Mouse (Mus musculus) MN1 (cell line): ENCODE data around the gene Tmem52b.
"Not testable (repeated sequence)": the region's sequence is repeated elsewhere in the genome, so short reads cannot be mapped to it uniquely, and the experiment has no call there.

Experiments
- DNase-seq: peaks from one replicate; pipeline ENCODE4 v3.0.0-alpha.2; 2016; ENCODE audit warnings: low spot score

Tmem52b gene

DNA sequence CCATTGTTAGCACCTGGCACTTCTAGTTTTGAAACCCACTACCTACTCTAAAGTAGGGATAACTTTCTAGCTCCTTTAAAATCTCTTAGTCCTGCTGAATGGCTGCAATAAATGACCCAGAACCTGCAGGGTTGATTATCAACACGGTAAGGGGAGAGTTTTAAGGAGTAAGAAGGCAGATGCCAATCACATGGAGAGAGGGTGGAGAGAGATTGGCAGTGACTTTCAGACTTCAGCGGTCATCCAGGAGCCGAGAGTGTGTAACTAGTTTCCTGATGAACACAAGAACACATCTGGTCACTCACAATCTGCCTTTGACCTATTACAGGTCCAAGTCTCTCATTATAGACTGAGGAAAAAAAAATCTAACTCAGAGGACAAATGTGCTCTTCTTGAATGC, at the start of gene Tmem52b:
Tmem52b (plus strand) TSS at position 189 of the 400 bp plus-strand sequence.
- no peak for DNase-seq

DNA sequence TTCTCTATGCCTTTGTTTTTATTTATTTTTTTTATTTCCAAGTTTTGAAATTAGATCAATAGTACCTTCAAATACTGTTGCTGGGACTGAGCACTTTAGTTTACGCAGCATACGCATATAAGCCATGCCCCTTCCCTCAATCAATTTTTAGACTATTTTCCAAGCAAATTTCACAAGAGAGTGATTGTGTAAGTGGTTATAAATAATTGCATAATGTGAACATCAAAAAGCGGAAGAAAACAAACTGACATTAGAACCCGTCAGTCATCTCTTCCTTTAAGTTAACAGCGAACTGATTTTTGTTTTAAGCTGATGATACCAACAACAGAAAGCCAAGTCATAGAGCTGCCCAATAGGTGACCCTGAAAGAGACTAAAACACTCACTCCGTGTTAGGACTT, 41.0 kb upstream of the Tmem52b start:
- DNase-seq = no peak

DNA sequence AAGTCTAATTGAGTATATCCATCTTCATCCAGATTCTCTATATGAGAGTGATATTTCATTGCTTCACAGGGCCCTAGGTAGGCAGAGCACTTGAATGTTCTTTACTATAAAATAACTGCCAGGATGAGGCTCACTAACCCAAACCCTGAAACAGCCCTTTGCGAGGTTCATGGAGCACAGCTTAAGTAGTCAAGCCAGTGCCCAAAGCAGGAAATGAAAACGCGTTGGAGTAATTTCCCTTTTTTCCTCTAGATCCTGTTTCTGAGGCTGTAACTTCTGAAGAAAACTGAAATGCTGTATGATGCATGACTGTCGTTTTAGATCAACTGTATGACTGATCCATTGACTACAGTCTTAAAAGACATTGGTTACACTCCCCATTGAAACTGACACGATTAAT, 39.7 kb upstream of the Tmem52b start:
- no peak for DNase-seq

DNA sequence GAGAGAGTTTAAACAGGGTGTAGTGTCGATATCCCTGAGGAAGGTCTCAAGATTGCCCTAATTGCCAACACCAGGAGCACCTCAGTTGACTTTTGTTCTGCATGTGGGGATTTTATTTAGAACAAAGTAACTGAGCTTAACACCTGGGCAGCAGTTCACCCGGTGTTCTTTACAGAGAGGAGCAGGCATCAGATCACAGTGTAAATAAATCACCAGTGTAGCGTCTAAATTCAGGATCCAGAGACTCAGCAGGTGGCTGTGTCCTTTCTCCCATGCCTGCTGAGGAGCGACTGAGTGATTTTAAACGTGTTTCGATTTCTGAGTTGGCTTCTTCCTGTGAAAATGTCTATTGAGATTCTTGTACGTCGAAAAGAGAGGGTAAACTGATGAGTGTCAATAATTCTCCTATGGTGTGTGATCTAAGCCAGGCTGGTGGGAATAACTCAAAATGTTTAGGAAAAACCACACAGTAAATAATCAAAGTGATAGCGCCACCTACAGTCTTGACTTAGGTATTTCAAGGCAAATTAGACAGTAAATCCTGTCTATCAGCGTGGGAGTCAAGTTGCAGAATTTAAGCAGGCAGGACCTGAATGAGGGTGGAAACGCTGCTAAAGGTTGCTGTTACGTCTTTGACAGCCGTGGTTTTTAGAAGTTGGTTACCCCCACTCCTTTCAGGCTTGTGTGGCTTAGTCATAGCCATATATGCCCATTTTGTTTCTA, 35.8 kb upstream of the Tmem52b start:
- DNase-seq = no peak

DNA sequence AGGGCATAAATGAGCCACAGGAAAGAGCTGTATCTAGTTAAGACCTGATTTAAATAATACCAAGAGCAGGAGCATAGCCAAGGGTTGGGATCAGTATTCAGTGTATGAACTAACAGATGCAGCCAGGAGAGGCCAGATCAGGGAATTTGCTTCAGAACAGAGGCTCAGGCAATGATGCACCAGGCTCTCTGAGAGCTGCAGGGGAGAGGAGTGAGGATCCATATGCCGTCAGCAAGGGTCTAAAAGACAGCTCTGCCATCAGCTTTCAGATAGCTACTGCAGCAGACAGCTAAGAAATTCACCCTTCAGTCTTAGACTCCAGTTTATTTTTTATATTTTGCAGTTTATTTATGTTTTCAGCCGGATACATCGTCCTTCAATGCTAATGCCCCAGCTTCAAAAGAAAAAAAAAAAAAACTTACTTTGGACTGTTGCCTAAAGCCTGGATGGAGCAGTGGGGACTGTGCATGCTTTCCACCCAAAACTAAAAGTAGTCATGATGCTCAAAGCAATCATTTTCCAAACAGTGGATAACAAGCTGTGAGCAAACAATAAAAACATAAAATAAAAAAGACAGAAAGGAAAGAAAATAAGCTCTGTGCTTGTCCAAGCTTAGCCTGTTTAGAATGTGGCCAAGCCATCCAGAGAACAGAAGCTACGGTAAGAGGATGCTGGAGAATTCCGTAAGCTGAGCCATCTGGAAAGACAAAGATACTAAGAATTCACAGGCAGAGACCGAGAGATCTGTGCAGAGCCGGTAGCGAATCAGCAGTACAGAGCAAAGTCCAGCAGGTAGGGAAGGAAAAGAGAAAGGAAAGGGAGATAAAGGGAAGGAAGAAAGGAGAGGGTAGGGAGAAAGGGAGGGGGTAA, 32.0 kb upstream of the Tmem52b start:
- DNase-seq = no peak

DNA sequence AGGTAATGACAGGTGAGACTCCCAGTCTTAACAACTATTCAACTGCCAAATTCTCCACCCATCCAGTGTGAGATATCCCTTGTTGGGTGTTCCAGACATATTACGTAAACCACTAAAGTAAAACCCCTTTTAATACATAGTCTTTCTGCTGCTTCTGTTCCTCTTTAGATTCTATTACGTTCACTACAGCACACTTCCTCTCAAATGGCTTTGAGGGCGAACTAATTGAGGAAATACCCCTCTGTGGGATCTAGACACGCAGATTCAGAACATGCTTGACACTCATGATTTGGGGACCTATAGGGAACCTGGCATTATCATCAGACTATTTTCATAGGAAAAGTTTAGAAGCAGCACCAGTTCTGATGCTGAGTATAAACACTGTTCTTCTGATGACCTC, 17.4 kb upstream of the Tmem52b start:
- no peak for DNase-seq

DNA sequence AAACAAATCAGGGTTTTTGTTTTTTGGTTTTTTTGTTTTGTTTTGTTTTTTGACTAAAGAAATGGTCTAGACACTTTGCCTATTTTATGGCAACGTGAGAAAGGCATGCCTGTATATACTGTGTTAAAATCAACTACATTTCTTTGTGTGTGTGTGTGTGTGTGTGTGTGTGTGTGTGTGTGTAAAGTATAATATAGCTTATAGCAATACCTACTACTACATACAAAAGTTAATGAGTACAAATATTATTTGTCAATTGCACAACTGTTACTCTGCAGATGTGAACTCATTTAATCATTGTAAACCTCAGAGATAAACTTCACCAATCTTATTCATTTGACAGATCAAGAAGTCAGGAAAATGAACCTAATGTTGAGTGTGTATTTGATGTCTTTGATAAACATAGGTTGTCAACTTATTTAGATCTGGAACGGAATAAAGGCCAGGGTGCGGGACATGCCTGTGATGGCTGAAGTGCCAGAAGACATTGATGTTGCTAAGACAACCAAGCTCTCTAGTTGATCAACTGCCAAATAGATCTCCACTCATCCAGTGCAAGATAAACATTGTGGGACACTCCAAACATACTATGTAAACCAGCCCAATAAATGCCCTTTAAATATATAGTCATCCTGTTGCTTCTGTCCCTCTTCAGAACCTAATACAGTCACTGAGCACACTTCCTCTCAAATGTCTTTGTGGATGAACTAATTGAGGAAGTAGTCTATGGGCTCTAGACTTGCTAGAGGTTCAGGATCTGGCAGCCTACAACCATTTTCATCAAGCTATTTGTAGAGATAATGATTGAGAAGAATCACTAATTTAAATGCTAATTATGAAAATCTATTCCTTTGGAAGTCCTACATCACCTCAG, 14.8 kb upstream of the Tmem52b start:
- DNase-seq = no peak

DNA sequence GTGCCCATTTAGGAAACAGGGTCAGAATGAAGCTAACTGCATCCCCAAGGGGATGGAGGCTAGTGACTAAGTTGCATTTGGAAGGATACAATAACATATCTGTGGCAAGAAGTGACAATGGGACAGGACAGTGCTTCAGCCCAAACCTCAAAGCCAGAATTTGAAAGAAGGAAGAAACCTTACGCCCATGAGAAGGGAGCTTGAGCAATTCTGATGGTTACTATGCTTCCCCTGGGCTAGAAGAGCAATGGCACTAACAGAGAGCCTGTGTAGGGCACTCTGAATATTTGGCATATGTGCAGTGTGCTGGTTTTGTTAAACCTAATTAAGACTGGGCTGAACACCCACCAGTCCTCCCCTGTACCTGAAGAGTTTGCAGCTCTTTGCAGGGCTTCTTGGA, 12.8 kb upstream of the Tmem52b start:
- not testable (repeated sequence) for DNase-seq

DNA sequence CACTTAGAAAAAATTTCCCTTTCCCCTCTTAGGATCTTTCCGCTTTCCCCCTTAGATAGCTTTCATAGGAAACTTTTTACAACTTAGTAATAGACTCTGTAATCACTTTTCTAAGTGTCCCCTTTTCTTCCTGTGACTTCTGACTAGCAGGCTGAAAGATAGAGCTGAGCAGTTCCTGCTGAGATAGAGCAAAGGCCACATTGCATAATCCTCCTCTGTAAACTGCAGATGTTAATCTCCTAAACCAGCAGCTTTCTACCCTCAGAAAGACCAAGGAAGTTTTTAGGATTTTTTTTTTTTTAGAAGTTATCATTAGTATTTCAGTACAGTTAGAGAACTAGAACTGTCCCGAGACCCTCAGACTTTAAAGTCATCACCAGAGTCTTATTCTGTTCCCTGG, 8.9 kb upstream of the Tmem52b start:
- DNase-seq = no peak

DNA sequence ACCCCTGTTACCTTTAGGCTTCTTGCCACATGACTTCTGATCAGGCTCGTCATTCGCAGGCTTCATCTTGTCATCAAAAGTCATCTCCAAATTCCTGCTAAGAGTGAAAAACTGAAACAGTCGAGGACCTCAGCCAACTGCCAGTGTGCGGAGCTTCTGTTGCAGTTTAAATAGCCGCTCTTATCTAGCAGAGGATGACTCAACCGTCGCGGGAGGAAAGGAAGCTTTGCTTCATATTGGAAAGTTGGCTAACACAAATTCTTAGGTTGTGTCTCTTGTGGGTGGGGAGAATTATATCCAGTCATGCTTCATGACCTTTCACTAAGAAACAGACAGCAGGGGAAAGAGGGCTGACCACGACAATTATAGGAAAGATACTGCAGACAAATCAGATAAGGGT, 5.3 kb upstream of the Tmem52b start, which contains the start of gene Olr1:
Olr1 (minus strand) TSS at position 142 of the 400 bp plus-strand sequence.
- DNase-seq = no peak

DNA sequence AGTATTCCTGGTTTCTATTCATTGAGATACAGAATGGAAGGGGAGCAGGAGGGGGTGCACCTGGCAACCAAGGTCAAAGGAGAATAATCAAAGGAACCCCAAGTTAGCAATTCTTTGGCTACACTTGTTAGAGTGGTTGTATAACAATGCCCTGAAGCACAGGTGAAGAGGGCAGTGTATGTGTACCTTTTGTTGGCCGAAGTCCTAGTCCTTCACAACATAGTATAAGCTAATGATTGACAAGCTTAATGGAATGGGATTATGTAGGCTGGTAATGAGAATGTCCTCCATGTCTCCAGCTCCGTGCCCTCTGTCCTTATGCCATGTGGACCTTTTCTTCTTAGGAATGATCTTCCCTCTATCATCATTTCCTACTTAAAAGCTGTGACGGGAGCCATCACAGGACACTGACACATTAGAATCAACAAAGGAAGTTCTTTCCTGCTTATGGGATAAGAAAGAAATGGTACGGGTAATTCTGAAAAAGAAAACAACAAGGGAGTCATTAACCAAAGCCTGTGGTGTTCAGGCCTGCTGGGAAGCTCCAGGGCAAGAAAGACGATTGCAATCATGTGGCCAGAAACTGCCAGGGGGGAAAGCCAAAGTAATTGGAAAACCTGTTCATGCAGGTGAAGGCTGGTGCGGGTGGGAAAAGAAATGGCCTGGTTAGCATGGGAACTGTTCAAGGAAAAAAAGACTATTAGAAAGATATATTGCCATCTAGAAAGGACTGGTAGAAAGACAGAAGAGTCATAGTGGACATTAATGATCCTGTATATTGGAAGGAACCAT, 2.0 kb upstream of the Tmem52b start:
- DNase-seq = no peak

DNA sequence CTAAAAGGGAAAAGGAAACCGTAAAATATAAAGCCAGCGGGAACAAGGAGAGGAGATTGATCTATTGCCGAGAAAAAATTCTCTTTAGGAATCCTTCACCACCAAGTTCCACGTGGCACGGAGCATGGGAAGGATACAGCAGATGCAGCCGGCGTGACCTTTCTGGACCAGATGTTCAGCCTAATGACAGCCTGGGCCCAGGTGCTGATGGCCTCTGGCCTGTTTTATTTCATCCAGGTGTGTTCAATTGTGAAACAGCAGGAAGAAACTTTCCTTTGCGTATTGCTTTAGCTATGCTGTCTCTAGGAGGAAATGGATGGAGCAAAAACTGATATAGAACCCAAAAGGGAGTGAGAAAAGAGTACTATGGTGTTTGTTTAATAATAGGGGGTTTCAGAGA, 513 bp downstream of the Tmem52b start:
- DNase-seq = no peak

DNA sequence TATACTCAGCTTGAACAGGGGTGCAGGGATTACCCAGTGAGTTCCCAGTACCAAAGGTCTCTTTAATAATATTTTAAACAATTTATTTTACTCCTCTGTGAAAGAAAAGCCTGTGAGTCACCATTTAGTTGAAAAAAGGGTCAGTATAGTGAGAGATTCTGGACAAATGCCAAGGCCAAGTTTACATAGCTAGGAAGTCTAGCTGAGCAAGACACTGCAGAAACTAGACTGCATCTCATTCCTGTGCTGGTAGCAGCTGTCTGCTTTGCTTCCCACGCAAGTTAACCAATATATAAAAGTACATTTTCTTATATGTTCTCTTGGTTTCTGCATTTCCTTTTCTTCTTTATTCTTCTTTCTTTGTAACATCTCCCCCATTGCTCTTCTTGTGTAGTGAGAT, 1.1 kb downstream of the Tmem52b start:
- peak; percentile 12 for DNase-seq

DNA sequence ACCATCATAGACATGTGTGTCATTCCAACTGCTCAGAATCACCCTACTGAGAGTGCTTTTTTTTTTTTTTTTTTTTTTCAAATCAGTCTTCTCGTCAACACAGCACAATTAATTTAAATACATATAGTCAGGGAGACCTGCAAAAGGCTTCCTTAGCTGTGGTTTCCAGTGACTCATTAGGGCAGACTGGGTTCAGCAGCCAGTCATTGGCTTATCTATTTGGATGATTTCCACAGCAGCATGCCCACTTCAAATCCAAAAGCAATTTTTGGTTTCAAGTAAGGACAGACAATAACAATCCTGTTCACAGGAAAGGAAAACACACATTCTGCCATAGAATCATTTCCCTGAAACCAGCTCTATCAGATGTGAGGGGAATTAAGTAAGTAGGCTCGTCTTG, 2.0 kb downstream of the Tmem52b start:
- DNase-seq = no peak

DNA sequence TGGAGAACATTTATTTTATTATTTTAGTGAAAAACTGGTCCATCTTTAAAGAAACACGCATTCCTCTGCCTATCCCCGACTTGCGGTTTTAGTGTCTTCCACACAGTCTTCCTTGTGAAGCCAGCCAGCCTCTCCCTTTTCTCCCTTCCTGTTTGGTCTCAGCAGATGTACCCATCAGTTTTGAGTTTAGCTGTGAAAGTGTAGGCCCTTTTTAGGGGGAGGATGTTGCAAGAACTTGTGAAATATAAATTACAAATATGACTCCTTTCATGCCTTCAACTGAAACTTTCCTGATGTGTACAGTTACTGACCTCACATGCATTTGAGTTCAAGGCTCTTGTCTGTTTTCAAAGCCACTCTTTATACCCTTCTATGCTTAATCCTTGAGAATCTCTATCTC, 2.7 kb downstream of the Tmem52b start:
- DNase-seq = no peak

DNA sequence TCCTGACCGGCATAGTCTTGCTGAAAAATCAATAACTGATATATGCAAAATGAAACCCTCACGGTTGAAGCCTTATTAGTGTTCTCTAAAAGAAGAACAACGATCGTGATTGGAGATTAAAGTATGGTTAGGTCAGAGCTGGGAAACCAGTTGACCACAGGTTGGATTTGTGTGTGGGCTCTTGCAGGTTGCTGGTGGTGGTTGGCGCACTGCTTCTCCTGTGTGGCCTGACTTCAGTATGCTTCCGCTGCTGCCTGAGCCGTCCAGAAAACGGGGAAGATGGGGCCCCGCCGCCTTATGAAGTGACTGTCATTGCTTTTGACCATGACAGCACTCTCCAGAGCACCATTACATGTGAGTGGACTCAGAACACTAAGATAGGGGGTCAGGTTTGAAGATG, 4.0 kb downstream of the Tmem52b start:
- DNase-seq = no peak

DNA sequence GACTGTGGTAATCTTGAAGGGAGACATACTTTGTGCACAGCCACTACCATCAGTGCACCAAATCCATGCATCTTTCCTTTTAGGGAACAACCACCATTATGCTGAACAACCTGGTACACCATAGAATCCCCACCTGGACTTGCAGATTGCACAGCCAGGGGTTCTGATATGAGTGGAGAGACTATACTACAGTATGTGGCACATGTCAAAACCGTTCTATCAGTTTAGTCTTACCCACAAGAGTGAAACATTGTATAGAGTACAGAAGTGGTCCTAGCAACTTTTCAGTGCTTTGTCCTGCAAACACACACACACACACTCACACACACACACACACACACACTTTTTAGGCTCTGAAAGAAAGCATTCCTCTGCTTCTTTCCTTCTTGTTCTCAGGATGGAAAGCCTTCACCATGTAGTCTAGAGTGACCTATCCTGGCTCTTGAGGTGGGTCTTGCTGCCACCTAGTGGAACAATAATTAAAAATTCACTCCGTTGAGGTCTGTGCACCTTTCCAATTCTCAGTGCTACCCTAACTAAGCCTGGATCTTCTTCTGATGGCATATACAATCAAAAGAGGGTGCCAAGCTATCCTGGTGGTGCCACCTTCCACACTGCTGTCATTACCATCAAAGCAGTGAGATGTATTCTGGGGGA, 5.5 kb downstream of the Tmem52b start:
- DNase-seq = peak; percentile 19

DNA sequence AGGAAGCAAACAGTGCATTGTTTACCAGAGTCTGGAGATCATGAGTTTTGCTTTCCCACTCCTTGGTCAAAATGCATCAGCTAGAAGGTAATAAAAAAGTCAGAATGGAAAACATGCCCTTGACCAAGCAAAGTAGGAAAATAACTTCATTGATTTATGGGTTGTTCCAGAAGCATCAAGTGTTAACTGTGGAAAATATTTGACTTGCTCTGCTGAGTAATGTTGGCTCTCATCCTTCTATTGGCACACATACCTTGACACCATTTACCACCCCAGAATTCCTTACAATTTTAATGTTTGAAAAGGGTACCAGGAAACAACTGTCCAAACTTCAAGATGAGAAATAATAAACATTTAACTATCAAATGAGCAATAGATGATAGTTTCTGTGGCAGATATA, 13.7 kb downstream of the Tmem52b start:
- DNase-seq = no peak

DNA sequence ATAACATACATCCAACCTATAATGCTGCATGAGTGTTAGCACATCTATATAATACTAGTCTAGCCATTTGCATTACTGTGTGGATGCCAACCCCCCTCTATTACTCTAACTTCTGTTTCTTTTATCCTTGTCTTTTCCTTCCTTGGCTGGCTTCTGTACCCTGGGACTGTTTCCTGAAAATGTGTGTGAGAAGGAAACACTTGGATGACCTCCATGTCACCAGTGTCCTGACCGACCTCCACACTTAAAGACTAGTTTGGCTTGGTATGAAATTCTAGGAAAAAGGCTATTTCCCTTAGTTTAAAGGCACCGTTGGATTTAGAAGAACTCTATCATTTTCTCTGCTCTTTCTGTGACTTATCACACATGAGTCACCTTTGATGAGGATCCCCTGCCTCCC, 15.1 kb downstream of the Tmem52b start:
- DNase-seq = no peak

DNA sequence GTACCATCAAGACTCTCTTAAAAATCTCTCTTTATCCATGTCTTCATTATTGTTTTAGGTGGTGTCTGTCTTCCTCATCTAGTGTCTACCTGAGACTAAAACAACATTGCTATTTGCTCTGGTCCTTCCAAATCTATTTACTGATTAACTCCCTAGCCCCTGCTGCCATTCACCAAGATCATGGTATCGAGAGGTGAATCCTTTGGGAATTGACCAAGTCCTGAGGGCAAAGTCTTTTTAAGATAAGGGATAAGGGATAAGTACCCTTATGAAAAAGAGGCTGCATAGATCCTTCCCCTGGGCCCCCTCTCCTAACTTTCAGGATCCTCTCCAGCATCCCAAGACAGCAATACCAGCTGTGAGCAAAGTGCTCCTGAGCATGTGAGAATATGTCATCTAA, 17.2 kb downstream of the Tmem52b start:
- no peak for DNase-seq

DNA sequence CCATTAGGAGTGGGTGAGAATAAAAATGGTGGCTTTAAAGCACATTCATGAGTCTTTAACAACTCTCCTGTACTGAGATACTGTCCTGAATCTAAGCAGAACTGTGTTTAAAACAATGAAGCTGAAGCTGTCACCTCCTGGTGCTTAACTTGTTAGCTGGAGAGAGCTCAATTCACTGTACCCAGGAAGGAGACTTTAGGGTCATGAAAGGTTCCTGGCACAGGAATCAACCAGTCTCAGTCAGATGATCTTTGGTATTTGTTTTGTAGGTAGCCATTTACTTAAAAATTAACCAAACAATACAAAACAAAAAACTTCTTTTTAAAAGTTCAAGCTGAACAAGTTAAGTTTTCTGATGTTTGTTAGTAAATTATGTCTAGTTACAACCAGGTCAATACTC, 17.9 kb downstream of the Tmem52b start:
- DNase-seq = no peak
